Mouse (Mus musculus): ENCODE data around the gene Rab3b.

DNA sequence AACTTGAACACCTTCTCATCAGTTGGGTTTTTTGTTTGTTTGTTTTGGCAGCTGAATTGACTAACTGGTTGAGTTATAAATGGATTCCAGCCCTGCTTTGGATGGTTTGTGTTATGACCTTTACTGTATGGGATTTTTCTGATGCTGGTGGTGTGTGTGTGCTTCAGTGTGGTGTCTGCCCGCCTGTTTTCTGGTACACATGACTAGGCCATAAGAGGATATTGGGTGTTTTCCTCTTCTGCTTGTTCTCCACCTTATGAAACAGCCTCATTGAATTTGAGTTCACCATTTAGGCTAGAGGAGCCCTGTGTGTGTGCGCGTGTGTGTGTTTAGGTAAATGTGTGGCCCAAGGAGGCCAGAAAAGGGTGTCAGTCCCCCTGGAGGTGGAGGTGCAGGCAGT, 43.4 kb upstream of the Rab3b start:
- TF ChIP-seq CTCF (IDR thresholded peaks at IDR 0.05; ENCODE audit: low read depth, low read length) (no peak), POLR2A (IDR thresholded peaks at IDR 0.05; ENCODE audit: extremely low read depth, insufficient read depth, low read length) (no peak)
